Mouse (Mus musculus): ENCODE results near the gene Rgp1.

GRCm38 (mm10) chr4:43604751-43605685 lies 26.5 kb downstream of the Rgp1 start:
- TF ChIP-seq CTCF (IDR thresholded peaks at IDR 0.05; ENCODE audit: low read depth) (no peak), EP300 (IDR thresholded peaks at IDR 0.05; ENCODE audit: low read depth) (peak; percentile 94)
